Mouse (Mus musculus) liver, adult 2 months (tissue): ENCODE measurements at regions not wholly inside any gene's neighbourhood (a gene's known extent, or its start where the extent isn't known, plus 50 kb on each side); places are given as distances from the start of the nearest gene placed in this dataset.

ENCODE experiments used
- CTCF ChIP-seq: fragments of 200-500 bp; IDR thresholded peaks from 2 replicates; pipeline ENCODE4 v1.5.1; 2011; ENCODE audit warnings: low read depth, low read length, control low read depth
- POLR2A ChIP-seq: fragments of 200-500 bp; IDR thresholded peaks from 2 replicates; pipeline ENCODE4 v1.6.1; 2011; ENCODE audit warnings: low read length, control low read depth; ENCODE audit not compliant: insufficient read depth; ENCODE audit errors: extremely low read depth

DNA sequence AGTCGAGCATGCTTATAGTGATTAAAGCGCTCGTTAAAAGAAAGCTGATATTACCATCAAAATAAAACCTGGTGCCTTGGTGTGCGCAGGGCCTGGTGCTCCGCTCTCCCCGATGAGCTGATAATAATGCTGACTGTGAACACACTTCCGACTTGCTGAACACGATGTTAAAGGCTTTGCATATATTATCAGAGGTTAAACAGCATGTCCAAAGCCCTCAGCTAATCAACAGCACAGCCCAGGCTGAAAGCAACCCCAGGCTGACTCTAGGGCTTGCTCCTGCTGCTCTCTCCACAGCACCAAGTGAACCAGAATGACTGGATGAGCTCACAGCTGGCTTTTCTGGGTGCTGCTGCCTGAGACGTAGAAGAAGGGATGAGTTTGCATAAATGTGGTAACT, 238.2 kb upstream of the 1700012A03Rik start:
- TF ChIP-seq POLR2A: no peak
- TF ChIP-seq CTCF: no peak
